Mouse (Mus musculus) embryonic fibroblast, embryonic 13.5 days (primary cell): ENCODE data around the gene Slc10a6. TPM values are rescaled to one million over a fixed set of nuclear protein-coding genes. Genes with fewer than 3 reads are reported as not detected.

Experiments used
- H3K27ac ChIP-seq: 2 replicates; pipeline ENCODE4 v1.5.1; 2012; ENCODE audit warnings: low read length, control low read depth, inconsistent platforms; ENCODE audit not compliant: insufficient read depth
- H3K4me1 ChIP-seq: 2 replicates; pipeline ENCODE4 v1.6.1; 2011; ENCODE audit warnings: low read length; ENCODE audit not compliant: control insufficient read depth, insufficient read depth
- H3K4me3 ChIP-seq: 2 replicates; pipeline ENCODE4 v1.5.1; 2011; ENCODE audit warnings: mild to moderate bottlenecking, control low read depth, low read length; ENCODE audit not compliant: insufficient read depth
- CTCF ChIP-seq: IDR thresholded peaks from 2 replicates; pipeline ENCODE4 v1.5.1; 2011; ENCODE audit warnings: mild to moderate bottlenecking, control low read depth, low read length, moderate library complexity, borderline replicate concordance; ENCODE audit not compliant: insufficient read depth
- POLR2A ChIP-seq: IDR thresholded peaks from 2 replicates; pipeline ENCODE4 v1.6.1; 2011; ENCODE audit warnings: low read depth, mild to moderate bottlenecking, control low read depth, low read length, moderate library complexity
- polyA plus RNA-seq: library from polyadenylated mRNA; stranded (reverse); fragments of >200 nt; gene quantifications from 2 replicates; pipeline ENCODE4 v1.2.4, GENCODE M21; 2011; ENCODE audit warnings: low read depth; ENCODE audit not compliant: missing spikeins, insufficient read length

Slc10a6 gene
- not detected in 2 replicates for polyA plus RNA-seq

GRCm38 (mm10) chr5:103629111-103629764, at the start of gene Slc10a6:
TSS of gene Slc10a6 (minus strand) at chr5:103629403.
- no peak for TF ChIP-seq POLR2A
- TF ChIP-seq CTCF = no peak
- no peak within 1 kb of the TSS for H3K27ac ChIP-seq

GRCm38 (mm10) chr5:103678974-103679373, 49.8 kb upstream of the Slc10a6 start:
- no peaks in the 10 kb centered on the region for H3K4me1 ChIP-seq
- no peak for TF ChIP-seq POLR2A
- TF ChIP-seq CTCF = no peak
- H3K27ac ChIP-seq = no peak overlapping the region
- H3K4me3 ChIP-seq = no peak overlapping the region

More at GRCm38 (mm10) chr5:103629111-103629764, at the start of gene Slc10a6:
- Histone ChIP-seq H3K4me3 (no peak within 1 kb of the TSS), H3K4me1 (0 out of 2 replicates have a peak, but pooled peaks cover 3% of the 10 kb centered on the region)

GRCm38 (mm10) chr5:103677894-103678293, 48.7 kb upstream of the Slc10a6 start:
- Histone ChIP-seq H3K4me1 (no peaks in the 10 kb centered on the region), H3K4me3 (no peak overlapping the region), H3K27ac (no peak overlapping the region)
- TF ChIP-seq POLR2A = no peak
- TF ChIP-seq CTCF = no peak

GRCm38 (mm10) chr5:103676289-103676881, 47.2 kb upstream of the Slc10a6 start:
- TF ChIP-seq CTCF (no peak), POLR2A (no peak)
- Histone ChIP-seq H3K27ac (no peak overlapping the region), H3K4me1 (no peaks in the 10 kb centered on the region), H3K4me3 (no peak overlapping the region)

- Histone ChIP-seq H3K4me3 (no peak overlapping the region), H3K4me1 (no peaks in the 10 kb centered on the region), H3K27ac (no peak overlapping the region)
- TF ChIP-seq CTCF (no peak), POLR2A (no peak)
Observed at GRCm38 (mm10) chr5:103674482-103674881, 45.3 kb upstream of the Slc10a6 start.

GRCm38 (mm10) chr5:103673611-103674010, 44.4 kb upstream of the Slc10a6 start:
- no peak for TF ChIP-seq CTCF
- TF ChIP-seq POLR2A = no peak
- Histone ChIP-seq H3K27ac (no peak overlapping the region), H3K4me1 (no peaks in the 10 kb centered on the region), H3K4me3 (no peak overlapping the region)

- no peaks in the 10 kb centered on the region for H3K4me1 ChIP-seq
- no peak overlapping the region for H3K4me3 ChIP-seq
- TF ChIP-seq POLR2A = no peak
- TF ChIP-seq CTCF = no peak
- H3K27ac ChIP-seq = no peak overlapping the region
Observed at GRCm38 (mm10) chr5:103671858-103672257, 42.7 kb upstream of the Slc10a6 start.

- Histone ChIP-seq H3K4me3 (no peak overlapping the region), H3K27ac (no peak overlapping the region), H3K4me1 (no peaks in the 10 kb centered on the region)
- TF ChIP-seq POLR2A = no peak
Observed at GRCm38 (mm10) chr5:103665876-103666275, 36.7 kb upstream of the Slc10a6 start.

GRCm38 (mm10) chr5:103664932-103665331, 35.7 kb upstream of the Slc10a6 start:
- no peak overlapping the region for H3K27ac ChIP-seq
- no peaks in the 10 kb centered on the region for H3K4me1 ChIP-seq
- TF ChIP-seq POLR2A (no peak), CTCF (no peak)
- no peak overlapping the region for H3K4me3 ChIP-seq

GRCm38 (mm10) chr5:103659571-103659970, 30.4 kb upstream of the Slc10a6 start:
- H3K27ac ChIP-seq = no peak overlapping the region
- no peaks in the 10 kb centered on the region for H3K4me1 ChIP-seq
- TF ChIP-seq CTCF (no peak), POLR2A (no peak)

GRCm38 (mm10) chr5:103658921-103659320, 29.7 kb upstream of the Slc10a6 start:
- no peaks in the 10 kb centered on the region for H3K4me1 ChIP-seq

More at GRCm38 (mm10) chr5:103659571-103659970, 30.4 kb upstream of the Slc10a6 start:
- no peak overlapping the region for H3K4me3 ChIP-seq

More at GRCm38 (mm10) chr5:103658921-103659320, 29.7 kb upstream of the Slc10a6 start:
- TF ChIP-seq CTCF (no peak), POLR2A (no peak)
- H3K4me3 ChIP-seq = no peak overlapping the region
- H3K27ac ChIP-seq = no peak overlapping the region
